Mouse (Mus musculus) liver, adult 2 months (tissue): ENCODE data around the gene Edc4.

Experiments used
- CTCF ChIP-seq: fragments of 200-500 bp; IDR thresholded peaks from 2 replicates; pipeline ENCODE4 v1.5.1; 2011; ENCODE audit warnings: low read depth, low read length, control low read depth
- POLR2A ChIP-seq: fragments of 200-500 bp; IDR thresholded peaks from 2 replicates; pipeline ENCODE4 v1.6.1; 2011; ENCODE audit warnings: low read length, control low read depth; ENCODE audit not compliant: insufficient read depth; ENCODE audit errors: extremely low read depth

GRCm38 (mm10) chr8:105893339-105893738, 12.7 kb downstream of the Edc4 start, which contains the start of gene Nrn1l:
- TF ChIP-seq CTCF (no peak), POLR2A (no peak)
